Mouse (Mus musculus): Measurements from ENCODE around the gene Plekhh3.
"Not testable (repeated sequence)": the region's sequence is repeated elsewhere in the genome, so short reads cannot be mapped to it uniquely, and the experiment has no call there.

DNA sequence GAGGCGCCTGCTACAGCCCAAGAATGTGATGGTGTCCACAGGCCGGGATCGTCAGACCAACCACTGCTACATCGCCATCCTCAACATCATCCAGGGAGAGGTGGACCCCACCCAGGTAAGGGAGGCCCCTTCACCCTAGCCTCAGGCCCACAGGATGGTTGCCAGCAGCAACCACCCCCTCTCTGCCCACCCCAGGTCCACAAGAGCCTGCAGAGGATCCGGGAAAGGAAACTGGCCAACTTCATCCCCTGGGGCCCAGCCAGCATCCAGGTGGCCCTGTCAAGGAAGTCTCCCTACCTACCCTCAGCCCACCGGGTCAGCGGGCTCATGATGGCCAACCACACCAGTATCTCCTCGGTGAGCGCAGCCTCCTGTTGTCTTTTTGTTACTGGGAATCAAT lies 46.1 kb downstream of the Plekhh3 start:
- TF ChIP-seq GATA1 (IDR thresholded peaks at IDR 0.05; ENCODE audit: borderline replicate concordance, low read length); CTCF (IDR thresholded peaks at IDR 0.05; ENCODE audit: low read depth, low read length); TAL1 (conservative IDR thresholded peaks at IDR 0.05; ENCODE audit: low read depth, low read length): not testable (repeated sequence)

Data from G1E (cell line).